Mouse (Mus musculus) hindbrain, embryonic 16.5 days (tissue): Measurements from ENCODE around the gene Hook2. TPM values are rescaled to one million over a fixed set of nuclear protein-coding genes. Genes with fewer than 3 reads are reported as not detected.
A peak's percentile ranks its signal among the peaks of the same experiment; 100 is the strongest.

Experiments used
- ATAC-seq: fragments of 200-750 bp; cut with Nextera tagmentation; 2 replicates; pipeline ENCODE4 v1.8.0; 2017; ENCODE audit warnings: moderate TSS enrichment, moderate library complexity
- H3K27ac ChIP-seq: fragments of 300-500 bp; sonication (generic); 2 replicates; pipeline ENCODE4 v1.5.1; 2014; ENCODE audit warnings: low read depth, mild to moderate bottlenecking, control low read depth, low read length, moderate library complexity
- H3K27me3 ChIP-seq: fragments of 300-500 bp; sonication (generic); replicated peaks from 2 replicates; pipeline ENCODE4 v1.6.1; 2014; ENCODE audit warnings: low read length; ENCODE audit not compliant: control insufficient read depth, insufficient read depth
- H3K36me3 ChIP-seq: fragments of 300-500 bp; sonication (generic); 2 replicates; pipeline ENCODE4 v1.6.1; 2014; ENCODE audit warnings: mild to moderate bottlenecking, low read length, moderate library complexity, mixed read lengths; ENCODE audit not compliant: control insufficient read depth, insufficient read depth
- H3K4me1 ChIP-seq: fragments of 300-500 bp; sonication (generic); 2 replicates; pipeline ENCODE4 v1.6.1; 2014; ENCODE audit warnings: low read depth, low read length; ENCODE audit not compliant: control insufficient read depth, insufficient read depth
- H3K4me2 ChIP-seq: fragments of 300-500 bp; sonication (generic); 2 replicates; pipeline ENCODE4 v1.6.1; 2014; ENCODE audit warnings: mild to moderate bottlenecking, low read length, control low read depth, moderate library complexity
- H3K4me3 ChIP-seq: fragments of 300-500 bp; sonication (generic); 2 replicates; pipeline ENCODE4 v1.5.1; 2014; ENCODE audit warnings: mild to moderate bottlenecking, low read length, control low read depth, moderate library complexity
- H3K9ac ChIP-seq: fragments of 300-500 bp; sonication (generic); 2 replicates; pipeline ENCODE4 v1.6.1; 2014; ENCODE audit warnings: low read depth, mild to moderate bottlenecking, control low read depth, low read length, moderate library complexity
- H3K9me3 ChIP-seq: fragments of 300-500 bp; sonication (generic); 2 replicates; pipeline ENCODE4 v1.6.1; 2014; ENCODE audit warnings: mild to moderate bottlenecking, low read length, moderate library complexity; ENCODE audit not compliant: control insufficient read depth
- WGBS: fragments of 180-500 bp; shearing (Covaris S2); extraction: QIAGEN DNeasy Blood & Tissue Kit; methylation state at CpG from one replicate; pipeline ENCODE4 v1.1.7; 2014; 5-methylcytosine and 5-hydroxymethylcytosine counted together
- polyA plus RNA-seq: library from polyadenylated mRNA; unstranded; fragments of >200 nt; fragmentation: Nextera tagmentation; extraction: Ambion mirVana; gene quantifications from 2 replicates; pipeline ENCODE4 v1.2.1, GENCODE M21; 2015

The Hook2 gene
- polyA plus RNA-seq, result 37.9 and 39.6 TPM in 2 replicates

DNA sequence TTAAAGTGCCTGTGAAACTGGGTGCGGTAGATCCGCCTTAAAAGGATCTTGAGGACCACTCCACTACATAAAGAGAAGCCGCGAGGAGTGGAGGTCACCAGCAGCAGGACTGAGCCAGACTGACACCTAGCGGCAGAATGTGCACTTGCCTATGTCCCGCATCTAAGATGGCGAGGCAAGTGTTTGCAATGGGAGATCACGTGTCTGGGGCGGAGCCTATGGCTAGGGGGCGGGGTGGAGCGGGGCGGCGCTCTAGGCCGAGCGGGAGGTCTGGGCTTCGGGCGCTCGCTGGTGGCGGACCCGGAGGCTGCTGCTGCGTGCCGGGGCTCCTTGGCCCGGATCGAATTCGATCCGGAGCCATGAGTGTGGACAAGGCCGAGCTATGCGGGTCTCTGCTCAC, at the start of gene Hook2:
Hook2 (plus strand) TSS at position 255 of the 400 bp plus-strand sequence.
- H3K9me3 ChIP-seq, result no peaks in the 10 kb centered on the region
- WGBS, result 0% methylated on average over 26 of the region's 28 CpGs
- no peaks in the 10 kb centered on the region for H3K36me3 ChIP-seq
- peak; percentile 89 for ATAC-seq
- peak within 1 kb of the TSS; percentile 84 for H3K9ac ChIP-seq
- peaks cover 10% of the 10 kb centered on the region for H3K4me1 ChIP-seq
- H3K4me2 ChIP-seq, result peak within 1 kb of the TSS; percentile 93
- peak within 1 kb of the TSS; percentile 82 for H3K27ac ChIP-seq
- H3K27me3 ChIP-seq, result peaks cover 7% of the 10 kb centered on the region
- peak within 1 kb of the TSS; percentile 59 for H3K4me3 ChIP-seq

DNA sequence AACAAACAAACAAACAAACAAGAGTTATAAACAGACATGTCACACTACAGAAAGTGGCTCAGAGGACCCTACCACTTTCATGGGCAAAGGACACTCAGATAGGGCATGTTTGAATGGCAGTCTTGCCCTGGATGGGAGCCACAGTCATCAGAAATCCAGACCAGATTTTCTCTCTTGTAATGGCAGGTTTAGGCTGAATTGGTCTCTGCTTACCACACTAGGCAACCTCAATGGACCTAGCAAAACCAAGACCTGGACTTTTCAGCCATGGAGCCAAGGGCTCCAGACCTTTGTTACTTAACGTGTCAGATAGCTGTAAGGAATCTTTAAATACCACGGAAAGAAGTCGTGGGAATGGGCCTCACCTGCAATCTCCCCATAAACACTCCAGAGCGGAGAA, 46.7 kb upstream of the Hook2 start:
- ATAC-seq, result no peak
- H3K9me3 ChIP-seq, result no peaks in the 10 kb centered on the region
- 21% methylated on average over 4 of the region's 4 CpGs for WGBS
- H3K4me1 ChIP-seq, result peaks cover 17% of the 10 kb centered on the region
- H3K36me3 ChIP-seq, result no peaks in the 10 kb centered on the region
- 0 out of 2 replicates have a peak, but pooled peaks cover 3% of the 10 kb centered on the region for H3K27me3 ChIP-seq
- H3K4me2 ChIP-seq, result peak overlapping the region; percentile 84
- no peak overlapping the region for H3K9ac ChIP-seq
- no peak overlapping the region for H3K27ac ChIP-seq
- peak overlapping the region; percentile 77; the same call in 1 of the 2 replicates for H3K4me3 ChIP-seq

DNA sequence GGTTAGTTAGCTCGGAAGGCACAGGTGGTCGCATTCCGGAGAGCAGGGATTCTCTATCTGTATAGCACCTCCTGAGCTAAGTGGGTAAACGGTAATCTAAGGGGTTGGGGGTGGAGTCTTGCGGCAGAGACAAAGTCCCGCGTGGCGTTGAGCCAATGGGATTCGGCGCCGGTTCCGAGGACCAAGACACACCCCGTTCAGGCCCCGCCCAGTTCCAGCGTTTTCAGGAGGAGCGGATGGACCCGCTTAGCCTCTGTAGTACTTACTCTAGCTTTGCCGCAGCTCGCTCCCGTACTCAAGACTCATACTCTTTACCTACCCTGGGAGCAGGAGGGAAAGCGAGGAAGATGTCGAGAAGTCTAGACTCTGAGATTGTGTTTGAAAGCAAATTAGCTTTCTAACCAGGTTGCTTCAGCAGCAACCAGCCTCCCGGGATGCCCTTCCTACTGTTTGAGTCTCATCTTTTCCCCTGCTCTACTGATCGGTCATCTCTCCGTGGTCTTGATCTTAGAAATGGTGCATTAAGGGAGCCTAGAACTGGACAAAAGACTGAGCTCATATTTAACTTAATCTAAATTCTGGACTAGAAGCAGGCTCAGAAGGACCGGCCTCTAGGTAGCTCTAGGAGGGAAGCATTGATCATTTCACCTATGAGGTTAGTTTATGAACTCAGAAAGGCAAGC, 45.8 kb upstream of the Hook2 start:
- peak overlapping the region; percentile 88 for H3K9ac ChIP-seq
- H3K27ac ChIP-seq, result 0 out of 2 replicates have a peak overlapping the region, but pooled peaks have one; percentile 2
- H3K9me3 ChIP-seq, result no peaks in the 10 kb centered on the region
- peak; percentile 41 for ATAC-seq
- H3K36me3 ChIP-seq, result no peaks in the 10 kb centered on the region
- 2% methylated on average over 26 of the region's 26 CpGs for WGBS
- H3K4me2 ChIP-seq, result peak overlapping the region; percentile 84
- H3K27me3 ChIP-seq, result peaks cover 4% of the 10 kb centered on the region
- peaks cover 17% of the 10 kb centered on the region for H3K4me1 ChIP-seq
- H3K4me3 ChIP-seq, result peak overlapping the region; percentile 77

DNA sequence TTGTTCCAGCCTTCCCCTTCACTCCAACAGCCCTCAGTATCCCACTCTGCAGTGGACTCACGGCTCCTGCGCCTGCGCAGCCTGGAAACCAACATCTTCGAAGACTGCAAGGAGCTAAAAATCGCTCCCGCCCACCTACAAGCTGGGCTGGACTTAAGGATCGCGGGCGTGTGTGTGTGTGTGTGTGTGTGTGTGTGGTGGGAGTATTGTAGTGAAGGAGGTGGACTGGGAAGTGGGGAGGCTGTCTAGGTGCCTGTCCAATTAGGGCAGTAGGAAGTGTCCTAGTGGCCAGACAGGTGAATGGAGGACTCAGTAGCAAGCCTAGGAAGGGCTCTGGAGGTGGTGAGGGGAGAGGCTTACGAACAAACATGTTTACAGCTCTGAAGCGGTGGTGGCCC, 45.2 kb upstream of the Hook2 start:
- H3K9me3 ChIP-seq, result no peaks in the 10 kb centered on the region
- H3K27ac ChIP-seq, result peak overlapping the region; percentile 89
- peak overlapping the region; percentile 88 for H3K9ac ChIP-seq
- peaks cover 17% of the 10 kb centered on the region for H3K4me1 ChIP-seq
- 2% methylated on average over 11 of the region's 11 CpGs for WGBS
- H3K27me3 ChIP-seq, result peaks cover 9% of the 10 kb centered on the region
- H3K4me2 ChIP-seq, result peak overlapping the region; percentile 84
- peak overlapping the region; percentile 77 for H3K4me3 ChIP-seq
- no peaks in the 10 kb centered on the region for H3K36me3 ChIP-seq
- ATAC-seq, result peak; percentile 67

DNA sequence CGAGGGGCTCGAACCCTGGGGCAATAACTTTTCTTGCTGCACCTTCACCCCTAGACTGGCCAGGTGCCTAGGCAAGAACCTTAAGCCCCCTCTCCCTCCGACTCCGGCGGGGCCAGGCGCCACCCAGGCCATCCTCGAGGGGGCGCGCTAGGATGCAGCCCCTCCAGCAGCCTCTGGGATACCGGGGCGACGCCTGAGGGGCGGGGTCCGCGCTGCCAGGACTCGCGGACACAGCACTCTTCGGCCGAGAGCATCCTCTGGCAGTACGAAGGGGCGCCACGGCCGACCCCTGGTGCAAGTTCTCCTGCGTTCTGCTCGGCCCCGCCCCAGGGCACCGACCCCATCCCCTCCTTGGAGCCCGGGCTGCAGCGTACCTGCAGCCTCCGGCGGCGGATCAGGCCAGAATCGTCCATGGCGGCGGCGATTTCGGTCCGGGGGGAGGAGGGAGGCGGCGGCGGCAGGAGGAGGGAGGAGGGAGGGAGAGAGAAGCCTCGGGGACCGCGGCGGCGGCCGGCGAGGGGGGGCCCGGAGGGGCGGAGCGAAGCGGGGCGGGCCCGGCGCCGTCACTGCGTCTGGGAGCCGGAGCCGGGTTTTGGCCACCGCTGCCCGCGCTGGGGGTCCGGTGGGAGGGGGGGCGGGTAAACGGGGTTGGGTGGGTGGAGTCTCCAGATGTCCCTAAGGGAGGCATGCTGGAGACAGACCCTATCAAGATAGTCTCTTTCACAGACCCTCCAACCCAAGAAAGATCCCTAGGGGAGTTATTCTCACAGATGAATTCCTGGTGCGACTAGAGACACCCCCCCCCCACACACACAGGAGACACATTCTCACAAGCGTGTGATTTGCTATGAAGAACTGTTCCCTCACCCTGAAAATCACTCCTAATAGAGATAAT, 44.5 kb upstream of the Hook2 start:
- H3K27ac ChIP-seq, result peak overlapping the region; percentile 89
- H3K36me3 ChIP-seq, result no peaks in the 10 kb centered on the region
- H3K27me3 ChIP-seq, result peaks cover 14% of the 10 kb centered on the region
- H3K9ac ChIP-seq, result peak overlapping the region; percentile 88
- peak; percentile 62 for ATAC-seq
- WGBS, result 0% methylated on average over 30 of the region's 67 CpGs
- H3K9me3 ChIP-seq, result no peaks in the 10 kb centered on the region
- peak overlapping the region; percentile 84 for H3K4me2 ChIP-seq
- H3K4me3 ChIP-seq, result peak overlapping the region; percentile 77
- peaks cover 17% of the 10 kb centered on the region for H3K4me1 ChIP-seq

DNA sequence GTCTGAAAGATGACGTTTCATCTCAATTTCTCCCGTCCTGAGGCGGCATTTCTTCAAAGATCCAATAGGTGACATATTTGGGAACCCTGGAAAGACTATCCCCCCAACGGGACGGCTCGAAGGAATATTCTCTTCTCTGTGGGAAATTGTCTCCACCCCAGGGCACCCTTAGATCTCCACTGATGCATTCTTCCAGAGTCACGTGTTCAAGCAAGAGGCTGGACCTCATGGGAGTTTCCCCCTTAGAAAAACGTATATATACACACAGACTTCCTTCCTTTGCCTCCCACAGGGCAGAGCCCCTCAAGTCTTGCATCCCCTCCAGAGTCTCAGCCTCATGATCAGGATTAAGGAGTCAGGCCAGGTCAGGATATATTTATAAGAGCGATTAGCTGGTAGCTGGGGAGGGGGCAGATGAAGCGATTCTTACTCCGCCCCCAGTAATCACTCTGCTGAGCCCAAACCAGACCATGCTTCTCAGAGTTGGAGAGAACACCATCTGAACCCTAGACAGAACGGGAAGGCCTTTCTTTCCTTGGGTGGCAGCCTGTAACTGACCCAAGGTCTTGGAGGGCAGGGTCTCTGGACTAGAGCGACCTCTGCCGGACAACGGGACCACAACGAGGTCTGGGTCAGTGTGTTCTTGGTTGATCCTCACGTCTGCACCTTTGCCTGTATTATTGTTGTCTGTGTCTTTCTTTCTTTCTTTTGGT, 43.7 kb upstream of the Hook2 start, which contains the start of gene Rtbdn:
Rtbdn (plus strand) TSS at position 464 of the 713 bp plus-strand sequence.
- 6% methylated on average over 17 of the region's 17 CpGs for WGBS
- Histone ChIP-seq H3K27me3 (peaks cover 14% of the 10 kb centered on the region), H3K4me1 (peaks cover 17% of the 10 kb centered on the region), H3K36me3 (no peaks in the 10 kb centered on the region), H3K4me2 (peak within 1 kb of the TSS; percentile 84), H3K27ac (peak within 1 kb of the TSS; percentile 89), H3K9me3 (no peaks in the 10 kb centered on the region), H3K4me3 (peak within 1 kb of the TSS; percentile 77), H3K9ac (peak within 1 kb of the TSS; percentile 88)
- peak; percentile 25 for ATAC-seq

DNA sequence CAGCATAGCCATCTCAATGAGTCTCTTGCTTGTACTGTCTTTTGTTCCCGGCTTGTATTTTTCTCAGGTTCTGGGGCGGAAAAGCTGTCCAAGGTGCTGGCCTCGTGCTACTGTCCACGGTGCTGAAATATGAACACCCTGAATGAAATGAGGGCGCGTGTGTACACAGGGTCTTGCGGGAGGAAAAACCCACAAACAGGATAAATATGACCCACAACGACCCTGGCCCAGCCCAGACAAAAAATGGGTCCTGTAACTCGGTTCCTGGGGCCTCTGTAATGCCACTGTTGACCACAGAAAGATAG, 43.2 kb upstream of the Hook2 start:
- no peaks in the 10 kb centered on the region for H3K9me3 ChIP-seq
- H3K4me3 ChIP-seq, result no peak overlapping the region; the same call in 1 of the 2 replicates
- peaks cover 17% of the 10 kb centered on the region for H3K4me1 ChIP-seq
- H3K27me3 ChIP-seq, result peaks cover 16% of the 10 kb centered on the region
- no peak overlapping the region for H3K27ac ChIP-seq
- no peak overlapping the region for H3K9ac ChIP-seq
- no peak for ATAC-seq
- H3K36me3 ChIP-seq, result no peaks in the 10 kb centered on the region
- H3K4me2 ChIP-seq, result peak overlapping the region; percentile 84
- 15% methylated on average over 9 of the region's 9 CpGs for WGBS

DNA sequence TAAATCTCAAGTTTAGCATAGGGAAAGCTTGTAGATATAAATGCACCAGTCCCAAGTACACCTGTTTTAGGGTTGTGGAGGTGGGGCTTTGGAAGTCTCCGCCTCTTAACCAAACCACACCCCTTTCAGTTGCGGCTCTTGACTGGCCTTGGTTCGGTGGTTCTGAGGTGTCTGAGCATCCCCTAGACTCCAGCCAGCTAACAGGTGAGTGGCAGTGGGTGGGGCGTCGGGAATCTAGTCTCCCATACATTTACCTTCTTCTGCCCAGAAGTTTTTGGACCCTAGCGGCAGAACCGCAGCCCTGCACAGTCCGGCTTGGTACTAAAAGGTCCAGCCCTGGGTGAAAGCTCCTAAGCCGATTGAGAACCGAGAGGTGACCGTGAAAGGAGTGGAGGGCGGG, 40.6 kb upstream of the Hook2 start:
- no peak for ATAC-seq
- Histone ChIP-seq H3K4me2 (no peak overlapping the region), H3K27me3 (peaks cover 19% of the 10 kb centered on the region), H3K4me3 (no peak overlapping the region), H3K9ac (no peak overlapping the region), H3K9me3 (no peaks in the 10 kb centered on the region; the same call in 1 of the 2 replicates), H3K4me1 (peaks cover 8% of the 10 kb centered on the region), H3K36me3 (no peaks in the 10 kb centered on the region), H3K27ac (no peak overlapping the region)
- WGBS, result 20% methylated on average over 12 of the region's 12 CpGs
